12 mouse cellular contexts compared by ENCODE assay signal in the genomic region with DNA sequence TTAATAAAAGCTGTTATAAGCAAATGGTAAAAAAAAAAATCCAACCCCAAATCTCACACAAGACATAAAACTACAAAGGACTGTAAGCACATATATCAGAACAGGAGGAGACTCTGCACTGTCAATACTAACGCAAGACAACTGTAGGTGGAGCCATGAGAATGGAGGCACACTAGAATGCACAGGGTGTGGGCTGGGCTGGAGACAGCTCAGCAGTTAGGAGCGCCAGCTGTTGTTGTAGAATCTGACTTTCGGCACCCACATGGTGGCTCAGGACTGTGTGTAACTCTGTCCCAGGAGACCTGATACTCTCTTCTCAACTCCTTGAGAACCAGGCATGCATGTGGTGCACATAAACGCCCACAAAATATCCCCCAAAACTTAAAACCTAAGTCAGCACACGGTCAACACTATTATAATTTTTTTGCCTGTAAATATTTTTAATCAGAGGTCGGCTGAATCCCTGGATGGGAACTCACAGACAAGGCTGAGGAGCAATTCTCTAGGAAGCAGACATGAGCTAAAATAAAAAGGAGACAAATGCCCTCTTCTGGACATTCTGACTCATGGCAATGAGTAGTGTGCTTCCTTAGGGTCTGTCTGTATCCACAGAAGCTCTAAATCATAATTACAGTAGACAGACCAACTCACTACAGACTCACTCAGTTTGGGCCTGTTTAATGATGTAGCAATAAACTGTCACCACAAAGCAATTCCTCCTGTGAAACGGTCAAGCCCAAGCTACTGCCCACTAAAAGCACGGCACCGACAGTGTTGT. TPM values are rescaled to one million over a fixed set of nuclear protein-coding genes. Genes with fewer than 3 reads are reported as not detected.
DNase-seq lines count a peak whose midpoint lies in the region; ATAC-seq and TF ChIP-seq lines count a peak whose summit lies in the region.
"Had no signal": no experiment of that assay in that cellular context is flagged by ENCODE, and none has a peak within 500 bp of the region (broad histone marks: within the 10 kb centered on the region; RNA-seq: fewer than 3 reads in every experiment).

No protein-coding gene starts in this region.

- TF ChIP-seq CTCF in heart, adult 2 months (IDR thresholded peaks at IDR 0.05), result peak; percentile 22; the same call in 1 of the 2 replicates
- TF ChIP-seq CTCF in lung, embryonic 14.5 days (IDR thresholded peaks at IDR 0.05; ENCODE audit: low read depth), result peak; percentile 32
- TF ChIP-seq CTCF in lung, adult 2 months (IDR thresholded peaks at IDR 0.05; ENCODE audit: insufficient read depth, low read length), result no peak
- TF ChIP-seq CTCF in stomach, postnatal 0 days (IDR thresholded peaks at IDR 0.05; ENCODE audit: low read depth), result peak; percentile 52

- no peaks in the 10 kb centered on the region for H3K9me3 ChIP-seq in lung, embryonic 14.5 days (ENCODE audit: low read depth, low read length)
- H3K9me3 ChIP-seq in stomach, postnatal 0 days (ENCODE audit: control insufficient read depth, low read length), result no peaks in the 10 kb centered on the region
- H3K9me3 ChIP-seq: forebrain, embryonic 13.5 days; heart, embryonic 15.5 days; lung, embryonic 15.5 days; stomach, embryonic 15.5 days had no signal

- no peak for TF ChIP-seq EP300 in heart, adult 2 months (IDR thresholded peaks at IDR 0.05; ENCODE audit: insufficient read depth, low read depth, low read length)
- TF ChIP-seq EP300 in stomach, postnatal 0 days (optimal IDR thresholded peaks at IDR 0.05), result no peak

- 79% methylated on average over 9 of the region's 9 CpGs for WGBS in heart, adult 2 months
- 80% methylated on average over 9 of the region's 9 CpGs for WGBS in lung, embryonic 14.5 days
- 82% methylated on average over 9 of the region's 9 CpGs for WGBS in lung, adult 2 months
- WGBS in stomach, postnatal 0 days, result 81% methylated on average over 9 of the region's 9 CpGs

- no peak overlapping the region for H3K27ac ChIP-seq in heart, adult 2 months
- no peak overlapping the region for H3K27ac ChIP-seq in lung, embryonic 14.5 days (ENCODE audit: low read depth)
- no peak overlapping the region for H3K27ac ChIP-seq in stomach, postnatal 0 days (replicated peaks)
- H3K27ac ChIP-seq: forebrain, embryonic 13.5 days; heart, embryonic 15.5 days; lung, embryonic 15.5 days; stomach, embryonic 15.5 days had no signal

- H3K4me1 ChIP-seq in heart, adult 2 months (ENCODE audit: control insufficient read depth, insufficient read depth, low read length), result no peaks in the 10 kb centered on the region
- no peaks in the 10 kb centered on the region for H3K4me1 ChIP-seq in lung, embryonic 14.5 days (ENCODE audit: insufficient read depth)
- no peaks in the 10 kb centered on the region for H3K4me1 ChIP-seq in lung, adult 2 months (ENCODE audit: control insufficient read depth, insufficient read depth, low read length)
- no peaks in the 10 kb centered on the region for H3K4me1 ChIP-seq in stomach, postnatal 0 days (replicated peaks; ENCODE audit: control insufficient read depth, insufficient read depth)
- H3K4me1 ChIP-seq: forebrain, embryonic 13.5 days; heart, embryonic 15.5 days; lung, embryonic 15.5 days; stomach, embryonic 15.5 days had no signal

- H3K79me2 ChIP-seq in heart, adult 2 months (replicated peaks; ENCODE audit: control insufficient read depth, insufficient read depth, low read length), result no peaks in the 10 kb centered on the region

- H3K9ac ChIP-seq in heart, adult 2 months (ENCODE audit: low read depth, low read length), result no peak overlapping the region
- H3K9ac ChIP-seq in lung, embryonic 14.5 days, result no peak overlapping the region
- no peak overlapping the region for H3K9ac ChIP-seq in stomach, postnatal 0 days (ENCODE audit: low read length)
- H3K9ac ChIP-seq: forebrain, embryonic 13.5 days; heart, embryonic 15.5 days; lung, embryonic 15.5 days; stomach, embryonic 15.5 days had no signal

- H3K4me2 ChIP-seq in lung, embryonic 14.5 days, result no peak overlapping the region
- H3K4me2 ChIP-seq in stomach, postnatal 0 days (replicated peaks; ENCODE audit: low read depth), result no peak overlapping the region
- H3K4me2 ChIP-seq: forebrain, embryonic 13.5 days; heart, embryonic 15.5 days; lung, embryonic 15.5 days; stomach, embryonic 15.5 days had no signal

- TF ChIP-seq POLR2A in heart, adult 2 months (IDR thresholded peaks at IDR 0.05; ENCODE audit: insufficient read depth, low read depth, low read length), result no peak
- TF ChIP-seq POLR2A in lung, adult 2 months (IDR thresholded peaks at IDR 0.05; ENCODE audit: borderline replicate concordance, extremely low read depth, low read depth, low read length), result no peak

- DNase-seq in heart, adult 2 months, result no peak
- no peak for DNase-seq in heart, adult 11 months
- peak; percentile 30 for DNase-seq in lung, embryonic 14.5 days
- no peak for DNase-seq in lung, adult 2 months
- DNase-seq in NIH3T3 (ENCODE audit: low read depth), result peak; percentile 29
- no peak for DNase-seq in stomach, postnatal 0 days (ENCODE audit: low spot score)
- no peak for DNase-seq in cerebellum, postnatal 4 days (ENCODE audit: low spot score in 2 of 2)
- DNase-seq in heart, adult 9 months (ENCODE audit: low spot score in 2 of 2), result no peak

- no peaks in the 10 kb centered on the region for H3K36me3 ChIP-seq in heart, adult 2 months (ENCODE audit: control insufficient read depth, insufficient read depth, low read length)
- H3K36me3 ChIP-seq in lung, embryonic 14.5 days (ENCODE audit: insufficient read depth), result peaks cover 79% of the 10 kb centered on the region
- H3K36me3 ChIP-seq in stomach, postnatal 0 days (ENCODE audit: control insufficient read depth, insufficient read depth, low read length), result peaks cover 24% of the 10 kb centered on the region; the same call in 1 of the 2 replicates

- ATAC-seq in lung, embryonic 14.5 days (ENCODE audit: insufficient read depth), result no peak
- no peak for ATAC-seq in stomach, postnatal 0 days (ENCODE audit: low FRiP score, low TSS enrichment)
- ATAC-seq: forebrain, embryonic 13.5 days had no signal

- no peaks in the 10 kb centered on the region for H3K27me3 ChIP-seq in heart, adult 2 months (ENCODE audit: control insufficient read depth, insufficient read depth, low read length)
- no peaks in the 10 kb centered on the region for H3K27me3 ChIP-seq in lung, embryonic 14.5 days (ENCODE audit: insufficient read depth, low read length)
- no peaks in the 10 kb centered on the region for H3K27me3 ChIP-seq in stomach, postnatal 0 days (ENCODE audit: control insufficient read depth, insufficient read depth, low read length)
- H3K27me3 ChIP-seq: forebrain, embryonic 13.5 days; heart, embryonic 15.5 days; lung, embryonic 15.5 days; stomach, embryonic 15.5 days had no signal

- H3K4me3 ChIP-seq in heart, adult 2 months, result no peak overlapping the region
- H3K4me3 ChIP-seq in lung, embryonic 14.5 days (ENCODE audit: low read depth, low read length), result no peak overlapping the region
- H3K4me3 ChIP-seq in lung, adult 2 months (replicated peaks; ENCODE audit: extremely low read depth, low read depth, low read length), result no peak overlapping the region
- no peak overlapping the region for H3K4me3 ChIP-seq in stomach, postnatal 0 days (ENCODE audit: low read depth, low read length)
- H3K4me3 ChIP-seq: forebrain, embryonic 13.5 days; heart, embryonic 15.5 days; lung, embryonic 15.5 days; stomach, embryonic 15.5 days had no signal

- intact Hi-C loops in heart, adult 2 months (cut with DNase I), result no loop called here

RNA-seq across cellular contexts. Expression of gene Cnot10, which starts 25.6 kb away (rescaled TPM):
- total RNA-seq in heart, adult 2 months (2021), result 10 to 100 TPM; 22.5 to 23.5 TPM
- 16.8 and 26.2 TPM in 2 replicates for polyA plus RNA-seq in heart, adult 2 months (2012; rRNA removed)
- polyA plus RNA-seq in lung, embryonic 14.5 days (2014; fragmentation: Nextera tagmentation; extraction: Ambion mirVana), result 66.4 and 66.6 TPM in 2 replicates
- 23.0 and 28.9 TPM in 2 replicates for polyA plus RNA-seq in lung, adult 2 months (2012; rRNA removed)
- 24.4 and 26.4 TPM in 2 replicates for polyA plus RNA-seq in stomach, postnatal 0 days (2015; fragmentation: Nextera tagmentation; extraction: Ambion mirVana)

RNA-seq across cellular contexts. Expression of gene Trim71, which starts 50.2 kb away (rescaled TPM):
- not detected for total RNA-seq in heart, adult 2 months (2021)
- polyA plus RNA-seq in heart, adult 2 months (2012; rRNA removed), result not detected in 2 replicates
- 1.4 and 1.5 TPM in 2 replicates for polyA plus RNA-seq in lung, embryonic 14.5 days (2014; fragmentation: Nextera tagmentation; extraction: Ambion mirVana)
- 0.05 and 0.08 TPM in 2 replicates for polyA plus RNA-seq in lung, adult 2 months (2012; rRNA removed)
- polyA plus RNA-seq in stomach, postnatal 0 days (2015; fragmentation: Nextera tagmentation; extraction: Ambion mirVana), result 0.47 and 0.51 TPM in 2 replicates

Comparison
In these comparisons a context has a peak if more than half of its experiments do, and no peak if none do; other contexts are left out.
1. DNase-seq: peak in lung, embryonic 14.5 days (single experiment) and NIH3T3 (single experiment); none in heart, adult 2 months (0 of 2), heart, adult 11 months (single experiment), lung, adult 2 months (single experiment), stomach, postnatal 0 days (single experiment), cerebellum, postnatal 4 days (0 of 2) and heart, adult 9 months (0 of 2).